Mouse (Mus musculus) lung, postnatal 0 days (tissue): ENCODE measurements around the gene Zmynd8.

Experiments used
- CTCF ChIP-seq: IDR thresholded peaks from 2 replicates; pipeline ENCODE4 v1.5.1; 2016; ENCODE audit warnings: antibody characterized with exemption, mild to moderate bottlenecking
- EP300 ChIP-seq: IDR thresholded peaks from 2 replicates; pipeline ENCODE4 v1.6.1; 2016; ENCODE audit warnings: antibody characterized with exemption, mild to moderate bottlenecking, control low read depth

GRCm38 (mm10) chr2:165889266-165889665, 9.6 kb downstream of the Zmynd8 start:
- TF ChIP-seq CTCF, result no peak
- TF ChIP-seq EP300, result no peak
